Comparison of ENCODE assay signal across 8 mouse cellular contexts in the genomic region with DNA sequence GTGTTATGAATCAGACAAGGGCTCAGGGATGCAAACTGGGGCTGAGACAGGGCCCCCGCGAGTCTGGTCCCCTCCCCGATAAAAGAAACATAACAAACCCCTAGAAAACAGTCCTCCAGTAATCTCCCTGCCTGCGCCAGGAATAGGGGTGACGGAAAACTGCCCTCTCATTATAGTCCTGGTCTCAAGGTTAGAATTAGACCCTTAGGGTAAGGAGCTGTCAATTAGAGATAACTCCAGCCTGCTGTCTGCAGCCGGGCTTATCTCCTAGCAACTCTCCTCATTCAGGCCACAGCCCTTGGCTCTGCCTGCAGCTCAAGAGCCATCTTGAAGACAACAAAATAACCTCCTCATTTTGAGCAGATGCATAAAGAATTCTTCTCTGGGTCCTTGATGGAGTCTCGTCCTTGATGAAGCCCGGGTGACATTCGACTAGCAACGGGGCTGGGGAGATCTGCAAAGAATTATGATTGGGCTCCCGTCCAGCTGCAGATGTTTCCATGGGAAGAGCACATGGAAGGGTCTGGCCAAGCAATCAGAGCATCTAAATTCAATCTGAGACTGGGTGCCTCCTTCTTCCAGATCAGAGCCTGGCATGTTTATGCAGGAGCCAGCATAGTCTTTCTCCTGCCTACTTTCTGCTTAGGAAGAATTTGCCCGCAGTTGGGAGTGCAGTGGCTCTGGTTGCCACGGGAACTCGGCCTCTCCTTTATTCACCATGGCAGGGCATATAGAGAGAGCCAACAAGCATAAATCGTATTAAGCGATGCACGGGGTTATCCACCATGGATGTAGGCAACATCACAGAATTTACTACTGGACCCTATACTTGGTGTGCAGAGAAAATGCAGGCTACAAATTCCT.
DNase-seq lines count a peak whose midpoint lies in the region; ATAC-seq and TF ChIP-seq lines count a peak whose summit lies in the region.

No protein-coding gene starts in this region.

- no peak for TF ChIP-seq POLR2A in cerebellum, adult 2 months (IDR thresholded peaks at IDR 0.05; ENCODE audit: borderline replicate concordance, insufficient read depth, low read length)

- peak; percentile 7 to 22 for DNase-seq in cerebellum, postnatal 25 days
- DNase-seq in cerebellum, adult 2 months = no peak
- DNase-seq in ovary, postnatal 36 days (ENCODE audit: low spot score) = peak; percentile 8
- no peak for DNase-seq in ovary, adult 18-20 months (ENCODE audit: low spot score)
- DNase-seq in layer of hippocampus, postnatal 10 days (ENCODE audit: low spot score in 2 of 2) = peak; percentile 25 to 52
- no peak for DNase-seq in urinary bladder, postnatal 25 days (ENCODE audit: low spot score)
- no peak for DNase-seq in lung, postnatal 4 days

- H3K27ac ChIP-seq in cerebellum, adult 2 months (ENCODE audit: insufficient read depth, low read length) = no peak overlapping the region
- peak overlapping the region; percentile 99 for H3K27ac ChIP-seq in midbrain, embryonic 13.5 days

- no peaks in the 10 kb centered on the region for H3K4me1 ChIP-seq in cerebellum, adult 2 months (ENCODE audit: control insufficient read depth, insufficient read depth, low read length)
- H3K4me1 ChIP-seq in midbrain, embryonic 13.5 days (replicated peaks) = peaks cover 78% of the 10 kb centered on the region

- no peak overlapping the region for H3K4me3 ChIP-seq in cerebellum, adult 2 months (replicated peaks; ENCODE audit: insufficient read depth, low read depth, low read length)
- peak overlapping the region; percentile 38 for H3K4me3 ChIP-seq in midbrain, embryonic 13.5 days (replicated peaks)

- H3K4me2 ChIP-seq in midbrain, embryonic 13.5 days (replicated peaks) = peak overlapping the region; percentile 64

- TF ChIP-seq CTCF in cerebellum, adult 2 months (IDR thresholded peaks at IDR 0.05; ENCODE audit: borderline replicate concordance, insufficient read depth, low read depth, low read length) = no peak

- no peaks in the 10 kb centered on the region; the same call in 1 of the 2 replicates for H3K27me3 ChIP-seq in cerebellum, adult 2 months (ENCODE audit: control insufficient read depth, insufficient read depth, low read length)
- H3K27me3 ChIP-seq in midbrain, embryonic 13.5 days = no peaks in the 10 kb centered on the region

- H3K36me3 ChIP-seq in midbrain, embryonic 13.5 days = no peaks in the 10 kb centered on the region

- 49% methylated on average over 17 of the region's 17 CpGs for WGBS in cerebellum, adult 2 months
- 3% methylated on average over 17 of the region's 17 CpGs for WGBS in midbrain, embryonic 13.5 days

- no peaks in the 10 kb centered on the region for H3K9me3 ChIP-seq in midbrain, embryonic 13.5 days

- peak; percentile 76 for ATAC-seq in midbrain, embryonic 13.5 days

- H3K9ac ChIP-seq in midbrain, embryonic 13.5 days (replicated peaks) = peak overlapping the region; percentile 72

Comparison
In these comparisons a context has a peak if more than half of its experiments do, and no peak if none do; other contexts are left out.
1. DNase-seq: peak in cerebellum, postnatal 25 days (2 of 2), ovary, postnatal 36 days (single experiment) and layer of hippocampus, postnatal 10 days (2 of 2); none in cerebellum, adult 2 months (0 of 2), ovary, adult 18-20 months (single experiment), urinary bladder, postnatal 25 days (single experiment) and lung, postnatal 4 days (0 of 2).